26 mouse cellular contexts compared by ENCODE assay signal in genomic region chr11:25310754-25311153, GRCm38 (mm10).
DNase-seq lines count a peak whose midpoint lies in the region; ATAC-seq lines count a peak whose summit lies in the region.
"Had no signal": no experiment of that assay in that cellular context is flagged by ENCODE, and none has a peak within 500 bp of the region (broad histone marks: within the 10 kb centered on the region; RNA-seq: fewer than 3 reads in every experiment).

No protein-coding gene starts in this region.

- no peak overlapping the region for H3K9ac ChIP-seq in forebrain, embryonic 14.5 days (ENCODE audit: low read length)
- H3K9ac ChIP-seq in forebrain, embryonic 11.5 days (ENCODE audit: low read length): no peak overlapping the region
- no peak overlapping the region for H3K9ac ChIP-seq in heart, embryonic 15.5 days
- H3K9ac ChIP-seq: kidney, embryonic 15.5 days; limb, embryonic 12.5 days; liver, embryonic 15.5 days; lung, embryonic 15.5 days had no signal

- WGBS in forebrain, embryonic 14.5 days: 50% methylated on average over 3 of the region's 3 CpGs
- 72% methylated on average over 3 of the region's 3 CpGs for WGBS in forebrain, embryonic 11.5 days
- 38% methylated on average over 3 of the region's 3 CpGs for WGBS in heart, embryonic 15.5 days

- peak; percentile 44; the same call in 1 of the 2 replicates for ATAC-seq in forebrain, embryonic 14.5 days
- no peak for ATAC-seq in forebrain, embryonic 11.5 days (replicated peaks; ENCODE audit: low FRiP score)
- peak; percentile 47; the same call in 1 of the 2 replicates for ATAC-seq in heart, embryonic 15.5 days (replicated peaks; ENCODE audit: insufficient number of reproducible peaks, insufficient read depth, low FRiP score, low read depth)
- ATAC-seq: hindbrain, embryonic 16.5 days; midbrain, embryonic 16.5 days; Patski had no signal

- no peaks in the 10 kb centered on the region for H3K9me3 ChIP-seq in forebrain, embryonic 14.5 days (replicated peaks; ENCODE audit: control insufficient read depth, low read length)
- no peaks in the 10 kb centered on the region for H3K9me3 ChIP-seq in forebrain, embryonic 11.5 days (ENCODE audit: control insufficient read depth, low read length)
- no peaks in the 10 kb centered on the region for H3K9me3 ChIP-seq in heart, embryonic 15.5 days (replicated peaks)
- H3K9me3 ChIP-seq: kidney, embryonic 15.5 days; limb, embryonic 12.5 days; liver, embryonic 15.5 days; lung, embryonic 15.5 days had no signal

- H3K4me3 ChIP-seq in forebrain, embryonic 14.5 days (ENCODE audit: low read depth, low read length): no peak overlapping the region
- no peak overlapping the region for H3K4me3 ChIP-seq in forebrain, embryonic 11.5 days (ENCODE audit: low read depth, low read length)
- no peak overlapping the region for H3K4me3 ChIP-seq in heart, embryonic 15.5 days
- H3K4me3 ChIP-seq: gastrocnemius, adult 2 months; kidney, embryonic 15.5 days; limb, embryonic 12.5 days; liver, embryonic 15.5 days; lung, embryonic 15.5 days had no signal

- H3K27ac ChIP-seq in forebrain, embryonic 14.5 days (ENCODE audit: low read depth, low read length): no peak overlapping the region
- H3K27ac ChIP-seq in forebrain, embryonic 11.5 days (ENCODE audit: low read depth, low read length): no peak overlapping the region
- H3K27ac ChIP-seq in heart, embryonic 15.5 days: no peak overlapping the region
- H3K27ac ChIP-seq: gastrocnemius, adult 2 months; kidney, embryonic 15.5 days; limb, embryonic 12.5 days; liver, embryonic 15.5 days; lung, embryonic 15.5 days had no signal

- H3K4me2 ChIP-seq in forebrain, embryonic 14.5 days (ENCODE audit: low read length): no peak overlapping the region
- no peak overlapping the region for H3K4me2 ChIP-seq in forebrain, embryonic 11.5 days (ENCODE audit: low read depth, low read length, severe bottlenecking)
- H3K4me2 ChIP-seq in heart, embryonic 15.5 days: no peak overlapping the region
- H3K4me2 ChIP-seq: kidney, embryonic 15.5 days; limb, embryonic 12.5 days; liver, embryonic 15.5 days; lung, embryonic 15.5 days; midbrain, embryonic 11.5 days had no signal

- no peaks in the 10 kb centered on the region for H3K27me3 ChIP-seq in forebrain, embryonic 14.5 days (replicated peaks; ENCODE audit: control insufficient read depth, insufficient read depth, low read length)
- H3K27me3 ChIP-seq in forebrain, embryonic 11.5 days (ENCODE audit: control insufficient read depth, insufficient read depth, low read length): no peaks in the 10 kb centered on the region
- H3K27me3 ChIP-seq in heart, embryonic 15.5 days: no peaks in the 10 kb centered on the region
- H3K27me3 ChIP-seq: kidney, embryonic 15.5 days; limb, embryonic 12.5 days; liver, embryonic 15.5 days; lung, embryonic 15.5 days; Patski had no signal

- peak; percentile 43 for DNase-seq in forebrain, embryonic 14.5 days (ENCODE audit: low spot score)
- DNase-seq in forebrain, embryonic 11.5 days (ENCODE audit: low spot score): no peak
- no peak for DNase-seq in heart, adult 8-10 months (ENCODE audit: low spot score)
- DNase-seq in right cerebral cortex, adult 18-20 months: peak; percentile 37
- no peak for DNase-seq in right cerebral cortex, postnatal 4 days
- peak; percentile 62 for DNase-seq in telencephalon, adult 2 months (ENCODE audit: low read depth, low spot score)
- DNase-seq in cerebellum, postnatal 14 days: no peak
- DNase-seq: adrenal gland, postnatal 14 days; cerebellum, adult 18-20 months; cerebellum, postnatal 25 days; gastrocnemius, adult 2 months; gastrocnemius, postnatal 36 days; heart, adult 18-20 months; kidney, adult 18-20 months; kidney, postnatal 25 days; lung, postnatal 36 days; thymus, postnatal 25 days had no signal

- H3K36me3 ChIP-seq in forebrain, embryonic 14.5 days (ENCODE audit: control insufficient read depth, insufficient read depth, low read length): no peaks in the 10 kb centered on the region
- H3K36me3 ChIP-seq in forebrain, embryonic 11.5 days (ENCODE audit: control insufficient read depth, insufficient read depth, low read length): no peaks in the 10 kb centered on the region
- no peaks in the 10 kb centered on the region for H3K36me3 ChIP-seq in heart, embryonic 15.5 days
- H3K36me3 ChIP-seq: kidney, embryonic 15.5 days; limb, embryonic 12.5 days; liver, embryonic 15.5 days; lung, embryonic 15.5 days had no signal

- H3K4me1 ChIP-seq in forebrain, embryonic 14.5 days (ENCODE audit: control insufficient read depth, insufficient read depth, low read length): peaks cover 9% of the 10 kb centered on the region; the same call in 1 of the 2 replicates
- peaks cover 6% of the 10 kb centered on the region; the same call in 1 of the 2 replicates for H3K4me1 ChIP-seq in forebrain, embryonic 11.5 days (replicated peaks; ENCODE audit: control insufficient read depth, insufficient read depth, low read length)
- H3K4me1 ChIP-seq in heart, embryonic 15.5 days (replicated peaks): peaks cover 10% of the 10 kb centered on the region
- H3K4me1 ChIP-seq: kidney, embryonic 15.5 days; liver, embryonic 15.5 days; lung, embryonic 15.5 days had no signal

Comparison
In these comparisons a context has a peak if more than half of its experiments do, and no peak if none do; other contexts are left out.
1. DNase-seq: peak in forebrain, embryonic 14.5 days (single experiment), right cerebral cortex, adult 18-20 months (single experiment) and telencephalon, adult 2 months (single experiment); none in forebrain, embryonic 11.5 days (single experiment), heart, adult 8-10 months (single experiment), right cerebral cortex, postnatal 4 days (single experiment) and cerebellum, postnatal 14 days (0 of 2).